Mouse (Mus musculus) MEL (cell line): ENCODE measurements around the gene Tdrd12. TPM values are rescaled to one million over a fixed set of nuclear protein-coding genes. Genes with fewer than 3 reads are reported as not detected.

Experiments
- DNase-seq: peaks from one replicate; pipeline ENCODE4 v3.0.0; 2011; ENCODE audit warnings: low read depth, low spot score
- H3K27ac ChIP-seq: 2 replicates; pipeline ENCODE4 v1.5.1; 2012; ENCODE audit warnings: low read depth, mild to moderate bottlenecking, control low read depth, low read length, moderate library complexity; ENCODE audit not compliant: control insufficient read depth
- H3K27me3 ChIP-seq, 2 experiments: fragments of 150-350 bp in 1 of 2; sonication (generic) in 1 of 2; 2 replicates each; pipeline ENCODE4 v1.6.1; 2012; ENCODE audit warnings: low read length in 2 of 2, mild to moderate bottlenecking in 2 of 2, improper control_type of control experiment in 1 of 2, moderate library complexity in 1 of 2; ENCODE audit not compliant: insufficient read depth in 2 of 2, control insufficient read depth in 1 of 2
- H3K36me3 ChIP-seq, 2 experiments: 2 replicates each; pipeline ENCODE4 v1.6.1; 2012 to 2014; ENCODE audit warnings: low read length in 2 of 2, improper control_type of control experiment in 1 of 2, inconsistent platforms in 1 of 2, mild to moderate bottlenecking in 1 of 2; ENCODE audit not compliant: insufficient read depth in 2 of 2, control insufficient read depth in 1 of 2
- H3K4me1 ChIP-seq, 2 experiments: fragments of 150-350 bp in 1 of 2; sonication (generic) in 1 of 2; 2 replicates each; pipeline ENCODE4 v1.6.1; 2012; ENCODE audit warnings: low read length in 2 of 2, improper control_type of control experiment in 1 of 2, mild to moderate bottlenecking in 1 of 2; ENCODE audit not compliant: insufficient read depth in 2 of 2, control insufficient read depth in 1 of 2
- H3K4me3 ChIP-seq, 2 experiments: fragments of 150-350 bp in 1 of 2; sonication (generic) in 1 of 2; 2 replicates each; pipeline ENCODE4 v1.5.1; 2012; ENCODE audit warnings: low read depth in 2 of 2, low read length in 2 of 2, mild to moderate bottlenecking in 2 of 2, moderate library complexity in 2 of 2, control low read depth in 1 of 2, improper control_type of control experiment in 1 of 2; ENCODE audit not compliant: control insufficient read depth in 1 of 2, insufficient read depth in 1 of 2
- H3K79me2 ChIP-seq: 2 replicates; pipeline ENCODE4 v1.6.1; 2012; ENCODE audit warnings: mild to moderate bottlenecking, low read length, moderate library complexity; ENCODE audit not compliant: control insufficient read depth, poor library complexity, insufficient read depth
- H3K9ac ChIP-seq: 2 replicates; pipeline ENCODE4 v1.6.1; 2012; ENCODE audit warnings: low read depth, mild to moderate bottlenecking, control low read depth, low read length, moderate library complexity; ENCODE audit not compliant: control insufficient read depth, poor library complexity, severe bottlenecking
- H3K9me3 ChIP-seq: fragments of 150-350 bp; sonication (generic); replicated peaks from 2 replicates; pipeline ENCODE4 v1.6.1; 2012; ENCODE audit warnings: mild to moderate bottlenecking, low read length, improper control_type of control experiment, moderate library complexity; ENCODE audit not compliant: insufficient read depth
- CHD2 ChIP-seq: IDR thresholded peaks from 2 replicates; pipeline ENCODE4 v1.6.1; 2011; ENCODE audit warnings: low read length, improper control_type of control experiment
- CTCF ChIP-seq, 3 experiments: IDR thresholded peaks in 2 of 3; conservative IDR thresholded peaks in 1 of 3; 2 replicates each; pipeline ENCODE4 v1.5.1; 2011 to 2012; ENCODE audit warnings: low read length in 3 of 3, low read depth in 2 of 3, mild to moderate bottlenecking in 2 of 3, improper control_type of control experiment in 1 of 3, inconsistent platforms in 1 of 3, mixed read lengths in 1 of 3, moderate library complexity in 1 of 3; ENCODE audit not compliant: control insufficient read depth in 1 of 3, insufficient read depth in 1 of 3, poor library complexity in 1 of 3, severe bottlenecking in 1 of 3
- ELF1 ChIP-seq: IDR thresholded peaks from 2 replicates; pipeline ENCODE4 v1.6.1; 2014; ENCODE audit warnings: low read depth, mild to moderate bottlenecking, inconsistent platforms, low read length, improper control_type of control experiment, moderate library complexity
- EP300 ChIP-seq, 2 experiments: IDR thresholded peaks; 2 replicates each; pipeline ENCODE4 v1.6.1; 2011; ENCODE audit warnings: improper control_type of control experiment in 2 of 2, low read length in 2 of 2, low read depth in 1 of 2, mild to moderate bottlenecking in 1 of 2
- ETS1 ChIP-seq: IDR thresholded peaks from 2 replicates; pipeline ENCODE4 v1.6.1; 2012; ENCODE audit warnings: low read depth, mild to moderate bottlenecking, inconsistent platforms, low read length, improper control_type of control experiment, moderate library complexity
- HCFC1 ChIP-seq: IDR thresholded peaks from 2 replicates; pipeline ENCODE4 v1.6.1; 2012; ENCODE audit warnings: low read depth, mild to moderate bottlenecking, inconsistent platforms, low read length, improper control_type of control experiment, moderate library complexity
- JUND ChIP-seq: IDR thresholded peaks from 2 replicates; pipeline ENCODE4 v1.6.1; 2011; ENCODE audit warnings: low read depth, mild to moderate bottlenecking, improper control_type of control experiment, low read length
- MAX ChIP-seq: IDR thresholded peaks from 2 replicates; pipeline ENCODE4 v1.6.1; 2011; ENCODE audit warnings: low read length, improper control_type of control experiment
- MAZ ChIP-seq: IDR thresholded peaks from 2 replicates; pipeline ENCODE4 v1.6.1; 2012; ENCODE audit warnings: low read depth, mild to moderate bottlenecking, inconsistent platforms, low read length, improper control_type of control experiment
- MXI1 ChIP-seq: IDR thresholded peaks from 2 replicates; pipeline ENCODE4 v1.6.1; 2011; ENCODE audit warnings: mild to moderate bottlenecking, low read depth, low read length, improper control_type of control experiment
- MYC ChIP-seq: IDR thresholded peaks from 2 replicates; pipeline ENCODE4 v1.6.1; 2011; ENCODE audit warnings: low read depth, mild to moderate bottlenecking, low read length, improper control_type of control experiment, moderate library complexity
- NELFE ChIP-seq: IDR thresholded peaks from 2 replicates; pipeline ENCODE4 v1.6.1; 2011; ENCODE audit warnings: low read depth, low read length, improper control_type of control experiment
- NRF1 ChIP-seq: IDR thresholded peaks from 2 replicates; pipeline ENCODE4 v1.6.1; 2014; ENCODE audit warnings: low read depth, mild to moderate bottlenecking, inconsistent platforms, low read length, improper control_type of control experiment, moderate library complexity; ENCODE audit not compliant: poor library complexity, insufficient read depth, severe bottlenecking
- POLR2A ChIP-seq, 2 experiments: IDR thresholded peaks; 2 replicates each; pipeline ENCODE4 v1.6.1; 2011 to 2012; ENCODE audit warnings: low read length in 2 of 2, mild to moderate bottlenecking in 2 of 2, control low read depth in 1 of 2, improper control_type of control experiment in 1 of 2, low read depth in 1 of 2, moderate library complexity in 1 of 2; ENCODE audit not compliant: control insufficient read depth in 1 of 2, insufficient read depth in 1 of 2, poor library complexity in 1 of 2
- POLR2AphosphoS2 ChIP-seq: IDR thresholded peaks from 2 replicates; pipeline ENCODE4 v1.6.1; 2011; ENCODE audit warnings: low read length, improper control_type of control experiment
- RCOR1 ChIP-seq: IDR thresholded peaks from 2 replicates; pipeline ENCODE4 v1.6.1; 2012; ENCODE audit warnings: low read depth, mild to moderate bottlenecking, inconsistent platforms, low read length, improper control_type of control experiment
- SIN3A ChIP-seq: IDR thresholded peaks from 2 replicates; pipeline ENCODE4 v1.6.1; 2012; ENCODE audit warnings: low read length, improper control_type of control experiment, inconsistent platforms
- TBP ChIP-seq: IDR thresholded peaks from 2 replicates; pipeline ENCODE4 v1.8.0; 2011; ENCODE audit warnings: low read depth, low read length, improper control_type of control experiment
- TCF12 ChIP-seq: IDR thresholded peaks from 2 replicates; pipeline ENCODE4 v1.6.1; 2014; ENCODE audit warnings: low read depth, mild to moderate bottlenecking, inconsistent platforms, low read length, improper control_type of control experiment, moderate library complexity
- ZMIZ1 ChIP-seq: IDR thresholded peaks from 2 replicates; pipeline ENCODE4 v1.6.1; 2012; ENCODE audit warnings: low read depth, mild to moderate bottlenecking, inconsistent platforms, low read length, improper control_type of control experiment, moderate library complexity
- polyA plus RNA-seq, 2 experiments: library from polyadenylated mRNA; stranded (reverse) in 1 of 2; unstranded in 1 of 2; fragments of >175 nt in 1 of 2; fragments of >200 nt in 1 of 2; gene quantifications; 2 replicates each; pipeline versions ENCODE4 v1.2.1 to v1.2.4; 2012; ENCODE audit warnings: low replicate concordance in 2 of 2, low read depth in 1 of 2; ENCODE audit not compliant: insufficient read length in 2 of 2, insufficient read depth in 1 of 2, missing spikeins in 1 of 2
- total RNA-seq: library from RNA; depleted of rRNA; stranded (reverse); fragments of 300-350 nt; gene quantifications from 2 replicates; pipeline ENCODE4 v1.2.3, GENCODE M21; 2012

Gene Tdrd12
- total and polyA plus RNA-seq, 3 experiments = 0.25 to 0.50 TPM; not detected in 1

GRCm38 (mm10) chr7:35555224-35556204 lies 18.0 kb upstream of the Tdrd12 start:
- H3K27ac ChIP-seq = peak overlapping the region; percentile 87
- TF ChIP-seq MAZ = no peak; the same call in 1 of the 2 replicates
- TF ChIP-seq CTCF (IDR thresholded peaks at IDR 0.05 in 2 of 3, conservative IDR thresholded peaks at IDR 0.05 in 1 of 3; ENCODE audit: control insufficient read depth in 1 of 3, insufficient read depth in 1 of 3, low read depth in 2 of 3, low read length in 3 of 3, poor library complexity in 1 of 3, severe bottlenecking in 1 of 3) = no peak
- TF ChIP-seq CHD2 = no peak
- TF ChIP-seq RCOR1 = no peak
- peak; percentile 83 to 88 for TF ChIP-seq POLR2A (IDR thresholded peaks at IDR 0.05; ENCODE audit: control insufficient read depth in 1 of 2, insufficient read depth in 1 of 2, low read depth in 1 of 2, low read length in 2 of 2, poor library complexity in 1 of 2)
- peak; percentile 69 for TF ChIP-seq SIN3A
- peak; percentile 87 for TF ChIP-seq NRF1
- TF ChIP-seq MXI1 = peak; percentile 64
- peak; percentile 84 for TF ChIP-seq HCFC1
- peak; percentile 68 for TF ChIP-seq MAX
- TF ChIP-seq NELFE = peak; percentile 74
- TF ChIP-seq TBP = peak; percentile 56; the same call in 1 of the 2 replicates
- 0 out of 2 replicates have a peak, but pooled peaks have one; percentile 6 for TF ChIP-seq MYC
- peak; percentile 58 for TF ChIP-seq ETS1
- TF ChIP-seq EP300 (IDR thresholded peaks at IDR 0.05; ENCODE audit: low read depth in 1 of 2, low read length in 2 of 2) = 0 out of 4 replicates have a peak, but pooled peaks of 1 of the 2 experiments have one; percentile 10
- 0 out of 2 replicates have a peak, but pooled peaks have one; percentile 7 for TF ChIP-seq ELF1
- peak; percentile 37; the same call in 1 of the 2 replicates for TF ChIP-seq TCF12
- TF ChIP-seq POLR2AphosphoS2 = no peak; the same call in 1 of the 2 replicates
- no peak for TF ChIP-seq JUND
- TF ChIP-seq ZMIZ1 = peak; percentile 53; the same call in 1 of the 2 replicates
- no peaks in the 10 kb centered on the region for H3K27me3 ChIP-seq
- DNase-seq = peak; percentile 92
- H3K9me3 ChIP-seq = no peaks in the 10 kb centered on the region
- peaks cover 15% of the 10 kb centered on the region for H3K79me2 ChIP-seq
- peak overlapping the region; percentile 78 to 83 for H3K4me3 ChIP-seq
- peaks cover 10 to 40% of the 10 kb centered on the region in 2 experiments for H3K4me1 ChIP-seq
- H3K9ac ChIP-seq = peak overlapping the region; percentile 94
- H3K36me3 ChIP-seq = peaks cover 7 to 39% of the 10 kb centered on the region in 2 experiments
